Mouse (Mus musculus) heart, postnatal 14 days (tissue): Measurements from ENCODE around the gene Naa80. TPM values are rescaled to one million over a fixed set of nuclear protein-coding genes. Genes with fewer than 3 reads are reported as not detected.

Experiments
- DNase-seq, 2 experiments: peaks; one replicate each; pipeline ENCODE4 v3.0.0; 2021 to 2022
- intact Hi-C: fragments of 180-260 bp; cut with DNase I; formaldehyde crosslinking; loops from one replicate; pipeline ENCODE4 v1.15.1; 2025
- total RNA-seq, 2 experiments: library from RNA; stranded (reverse); gene quantifications; 2 replicates each; pipeline ENCODE4 v1.2.3; 2021

Naa80 gene
- total RNA-seq, 2 experiments from 2014 or later, result 15.5 to 16.6 TPM

DNA sequence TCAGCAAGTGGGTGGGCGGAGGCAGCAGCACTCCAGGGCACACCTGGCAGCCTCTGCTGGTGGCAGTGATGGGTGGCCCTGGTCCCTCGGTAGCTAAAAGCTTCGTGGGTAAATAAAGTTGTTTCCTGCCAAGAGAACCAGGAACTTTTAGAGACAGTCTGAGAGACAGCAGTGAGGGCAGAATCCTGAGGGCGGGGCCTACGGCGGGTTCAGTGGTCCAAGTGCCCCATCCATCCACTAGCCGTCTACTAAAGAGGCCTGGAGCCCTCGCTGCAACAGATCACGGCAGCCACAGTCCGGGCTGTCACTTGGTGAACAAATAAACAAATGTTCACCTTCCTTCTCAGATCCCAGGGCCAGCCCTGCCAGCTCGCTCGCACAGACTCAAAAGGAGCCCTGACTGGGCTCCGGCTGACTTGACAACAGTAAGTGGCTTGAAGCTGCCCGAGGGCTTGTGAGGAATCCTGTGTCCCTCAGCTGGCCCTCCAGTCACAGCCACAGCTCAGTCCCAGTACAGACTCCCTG lies 51.3 kb downstream of the Naa80 start:
- no peak for DNase-seq
- intact Hi-C loops, result no loop called here

DNA sequence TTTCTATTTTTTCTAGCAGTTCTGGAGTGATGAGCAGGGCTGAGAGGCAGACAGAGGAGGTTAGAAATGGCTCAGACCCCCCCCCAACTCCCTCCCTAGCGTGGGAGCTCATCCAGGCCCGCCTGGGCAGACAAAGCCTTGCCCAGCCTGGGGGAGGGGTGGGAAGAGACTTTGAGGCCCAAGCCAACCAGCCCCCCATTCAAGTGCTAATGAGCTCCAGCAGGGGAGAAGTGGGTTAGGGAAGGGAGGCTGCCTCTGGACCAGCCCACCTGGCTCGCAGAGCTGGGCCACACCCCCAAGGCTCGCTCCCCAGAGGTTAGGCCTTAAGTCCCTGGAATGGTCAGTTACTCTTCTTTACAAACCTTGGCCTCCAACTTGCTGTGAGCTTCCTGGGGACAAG lies 51.9 kb downstream of the Naa80 start:
- DNase-seq, result no peak

DNA sequence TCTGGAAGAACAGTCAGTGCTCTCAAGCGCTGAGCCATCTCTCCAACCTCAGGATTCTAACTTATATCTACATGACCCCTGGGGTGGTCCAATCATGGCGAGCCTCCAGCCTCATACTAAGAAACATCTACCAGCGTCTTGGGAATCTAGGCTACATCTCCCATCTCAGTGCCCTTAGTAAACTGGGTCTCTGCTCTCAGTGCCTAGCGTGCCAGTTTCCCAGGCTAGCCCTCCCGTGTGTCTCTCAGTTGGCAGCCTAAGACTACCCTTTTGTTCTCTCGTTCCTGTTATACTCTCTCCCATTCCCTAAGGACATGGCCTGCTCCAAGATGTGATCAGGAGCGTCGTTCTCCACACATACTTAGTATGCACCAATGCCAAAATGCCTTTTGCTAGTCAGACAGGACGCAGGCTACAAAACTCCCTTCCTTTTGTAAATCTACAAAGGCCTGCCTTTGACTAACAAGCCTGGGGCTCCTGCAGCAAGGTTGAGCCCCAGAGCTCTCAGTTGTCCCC lies 52.7 kb downstream of the Naa80 start:
- DNase-seq, result no peak
- intact Hi-C loops, result no loop called here

More for the DNA sequence above, 51.9 kb downstream of the Naa80 start:
- intact Hi-C loops, result no loop called here

GRCm38 (mm10) chr9:107631861-107632260 lies 53.2 kb downstream of the Naa80 start:
- intact Hi-C loops, result no loop called here
- no peak for DNase-seq

DNA sequence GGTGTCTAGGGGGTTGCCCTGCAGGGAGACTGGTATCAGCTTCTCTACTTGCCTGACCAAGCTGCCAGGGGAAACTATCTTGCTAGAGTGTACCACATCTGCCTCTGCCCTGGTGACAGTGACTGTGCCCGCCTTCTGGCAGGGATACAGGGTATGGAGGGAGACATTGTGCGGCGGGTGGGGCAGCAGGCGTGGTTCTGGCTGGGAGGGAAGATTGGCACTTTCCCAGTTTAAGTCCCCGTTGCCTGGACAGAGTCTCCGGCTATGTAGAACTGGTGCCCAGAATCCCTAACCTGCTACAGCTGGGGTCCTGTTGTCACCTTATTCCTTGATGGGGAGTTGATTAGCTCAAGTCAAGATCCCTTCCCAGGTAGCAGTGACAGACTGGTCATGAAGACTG lies 53.8 kb downstream of the Naa80 start:
- DNase-seq, result peak; percentile 65 to 72
- intact Hi-C loops, result no loop called here

DNA sequence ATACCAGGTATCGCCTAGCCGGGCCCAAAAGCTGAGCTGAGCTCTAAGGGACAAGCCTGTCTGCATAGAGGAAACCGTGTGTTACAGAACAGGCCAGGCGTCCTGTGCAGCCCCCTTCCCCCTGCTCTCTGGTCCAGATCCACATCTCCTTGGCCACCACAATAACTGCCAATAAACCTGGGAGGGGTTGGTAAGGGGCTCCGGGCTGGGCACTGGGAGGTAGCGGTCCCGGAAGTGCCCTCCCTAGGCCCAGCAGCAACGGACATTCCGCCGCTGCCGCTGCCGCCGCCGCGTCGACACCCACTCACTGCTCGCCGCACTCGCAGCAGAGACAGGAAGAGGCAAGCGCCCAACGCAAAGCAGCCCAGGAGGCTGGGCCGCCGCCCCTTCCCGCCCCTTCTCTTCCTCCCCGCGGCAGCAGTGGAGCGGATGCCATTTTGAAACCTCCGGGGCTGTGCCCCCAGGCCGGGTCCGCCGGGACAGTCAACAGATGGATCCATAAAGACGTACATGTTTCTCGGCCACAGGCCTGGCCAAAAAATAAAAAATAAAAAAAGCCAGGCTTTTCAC lies 54.5 kb downstream of the Naa80 start:
- peak; percentile 86 to 87 for DNase-seq
- intact Hi-C loops, result no loop called here

Other genes starting within 250 kb of the Naa80 start
- gene Hemk1, start 240.5 kb upstream of the Naa80 start, total RNA-seq, result 10 to 100 TPM; 19.7 to 21.2 TPM
- gene 6430571L13Rik, start 238.3 kb upstream of the Naa80 start, total RNA-seq, result 1 to 10 TPM; 7.0 to 7.4 TPM
- gene Cacna2d2, start 179.3 kb upstream of the Naa80 start, total RNA-seq, result 10 to 100 TPM in 1 of 2 experiments, 1 to 10 TPM in 1; 5.0 to 10.5 TPM
- 10 to 100 TPM; 23.1 to 23.7 TPM for gene Tmem115, start 44.9 kb upstream of the Naa80 start, total RNA-seq
- 1 to 10 TPM; 3.4 to 4.9 TPM for gene Cyb561d2, start 36.7 kb upstream of the Naa80 start, total RNA-seq
- gene Nprl2, start 36.7 kb upstream of the Naa80 start, total RNA-seq, result 10 to 100 TPM; 13.6 to 17.1 TPM
- gene Zmynd10, start 31.6 kb upstream of the Naa80 start, total RNA-seq, result not detected
- 10 to 100 TPM; 23.6 to 24.5 TPM for gene Rassf1, start 27.3 kb upstream of the Naa80 start, total RNA-seq
- 10 to 100 TPM; 27.5 to 27.9 TPM for gene Tusc2, start 15.6 kb upstream of the Naa80 start, total RNA-seq
- 10 to 100 TPM; 35.8 to 43.1 TPM for gene Hyal2, start 10.9 kb upstream of the Naa80 start, total RNA-seq
- 1 to 10 TPM; 3.9 to 5.2 TPM for gene Hyal1, start 2.0 kb upstream of the Naa80 start, total RNA-seq
- gene Hyal3, start 1.9 kb downstream of the Naa80 start, total RNA-seq, result under 1 TPM; 0.31 to 0.49 TPM
- 10 to 100 TPM; 36.7 to 47.1 TPM for gene Ifrd2, start 8.8 kb downstream of the Naa80 start, total RNA-seq
- 10 to 100 TPM; 11.3 to 12.1 TPM for gene Sema3b, start 30.3 kb downstream of the Naa80 start, total RNA-seq
- gene Gnai2, start 56.5 kb downstream of the Naa80 start, total RNA-seq, result 100 to 1,000 TPM; 318 to 327 TPM
- gene Slc38a3, start 90.6 kb downstream of the Naa80 start, total RNA-seq, result 10 to 100 TPM; 48.6 to 53.3 TPM
- gene Gnat1, start 100.8 kb downstream of the Naa80 start, total RNA-seq, result not detected
- gene Sema3f, start 131.6 kb downstream of the Naa80 start, total RNA-seq, result 10 to 100 TPM; 17.7 to 18.0 TPM
- gene Rbm5, start 192.1 kb downstream of the Naa80 start, total RNA-seq, result 10 to 100 TPM; 74.1 to 76.9 TPM